Mouse (Mus musculus) G1E (cell line): ENCODE measurements around the gene Creb3. TPM values are rescaled to one million over a fixed set of nuclear protein-coding genes. Genes with fewer than 3 reads are reported as not detected.

Experiments
- ATAC-seq: 2 replicates; pipeline ENCODE4 v1.8.0; 2016; ENCODE audit warnings: mild to moderate bottlenecking; ENCODE audit not compliant: insufficient number of reproducible peaks, poor library complexity, low FRiP score, severe bottlenecking; ENCODE audit errors: extremely low read depth
- DNase-seq: peaks from one replicate; pipeline ENCODE4 v3.0.0; 2012; ENCODE audit warnings: low spot score
- H3K27me3 ChIP-seq: 2 replicates; pipeline ENCODE4 v1.6.1; 2012; ENCODE audit warnings: mild to moderate bottlenecking, low read length, inconsistent platforms; ENCODE audit not compliant: insufficient read depth
- H3K36me3 ChIP-seq: replicated peaks from 2 replicates; pipeline ENCODE3; 2012; ENCODE audit warnings: mild to moderate bottlenecking, inconsistent platforms
- H3K4me1 ChIP-seq: 2 replicates; pipeline ENCODE4 v1.6.1; 2012; ENCODE audit warnings: low read depth, low read length, inconsistent platforms, mixed read lengths; ENCODE audit not compliant: insufficient read depth
- H3K4me3 ChIP-seq: 2 replicates; pipeline ENCODE4 v1.5.1; 2012; ENCODE audit warnings: low read depth, mild to moderate bottlenecking, inconsistent platforms, low read length, moderate library complexity, mixed read lengths
- H3K9me3 ChIP-seq: replicated peaks from 2 replicates; pipeline ENCODE4 v1.6.1; 2012; ENCODE audit warnings: inconsistent platforms
- CTCF ChIP-seq: IDR thresholded peaks from 2 replicates; pipeline ENCODE4 v1.5.1; 2012; ENCODE audit warnings: low read depth, low read length, inconsistent platforms, mixed read lengths
- GATA1 ChIP-seq: IDR thresholded peaks from 2 replicates; pipeline ENCODE4 v1.6.1; 2012; ENCODE audit warnings: borderline replicate concordance, low read length, inconsistent platforms, mixed read lengths
- GATA2 ChIP-seq: IDR thresholded peaks from 2 replicates; pipeline ENCODE4 v1.6.1; 2012; ENCODE audit warnings: low read depth, low read length, inconsistent platforms, borderline replicate concordance
- POLR2AphosphoS5 ChIP-seq: IDR thresholded peaks from 2 replicates; pipeline ENCODE4 v1.6.1; 2012; ENCODE audit warnings: low read depth, low read length, inconsistent platforms; ENCODE audit not compliant: insufficient replicate concordance
- TAL1 ChIP-seq: conservative IDR thresholded peaks from 2 replicates; pipeline ENCODE4 v1.6.1; 2012; ENCODE audit warnings: low read depth, low read length, inconsistent platforms, mixed read lengths
- polyA plus RNA-seq: library from polyadenylated mRNA; stranded (reverse); fragments of >175 nt; gene quantifications from 2 replicates; pipeline ENCODE4 v1.2.3, GENCODE M21; 2012
- total RNA-seq, 2 experiments: library from RNA; stranded (forward) in 1 of 2; stranded (reverse) in 1 of 2; fragments of 200-1000 nt in 1 of 2; fragments of >200 nt in 1 of 2; fragmentation: Nextera tagmentation in 1 of 2; gene quantifications; 2 replicates each; pipeline ENCODE4 v1.2.3; 2014 to 2017

Gene Creb3
- total and polyA plus RNA-seq, 3 experiments: 1.9 to 60.0 (median 9.4) TPM

DNA sequence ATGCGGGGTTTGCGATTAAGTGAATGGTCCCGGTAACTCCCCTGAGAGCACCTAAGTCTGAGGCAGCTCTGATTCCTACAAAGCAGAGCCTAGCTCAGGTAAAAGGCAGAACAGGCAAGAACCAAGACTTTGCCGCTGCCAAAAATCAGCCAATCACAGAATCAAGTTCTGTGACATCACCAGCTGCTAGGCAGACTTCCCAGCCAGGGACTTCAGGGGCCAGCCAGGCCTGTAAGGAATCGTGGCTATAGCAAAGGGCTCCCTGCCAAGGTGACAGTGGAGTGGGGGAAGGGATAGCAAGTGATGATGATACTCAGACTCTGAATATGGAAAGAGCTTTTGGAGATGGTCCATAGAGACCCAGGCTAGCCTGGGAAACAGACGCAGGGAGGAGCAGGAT, 42.2 kb upstream of the Creb3 start:
- DNase-seq (peak; percentile 63), ATAC-seq (no peak; the same call in 1 of the 2 replicates)
- Histone ChIP-seq H3K4me1 (peaks cover 25% of the 10 kb centered on the region), H3K27me3 (peaks cover 74% of the 10 kb centered on the region), H3K9me3 (no peaks in the 10 kb centered on the region), H3K36me3 (no peaks in the 10 kb centered on the region), H3K4me3 (no peak overlapping the region)
- TF ChIP-seq GATA1 (no peak), GATA2 (no peak), CTCF (no peak), POLR2AphosphoS5 (no peak), TAL1 (no peak)

DNA sequence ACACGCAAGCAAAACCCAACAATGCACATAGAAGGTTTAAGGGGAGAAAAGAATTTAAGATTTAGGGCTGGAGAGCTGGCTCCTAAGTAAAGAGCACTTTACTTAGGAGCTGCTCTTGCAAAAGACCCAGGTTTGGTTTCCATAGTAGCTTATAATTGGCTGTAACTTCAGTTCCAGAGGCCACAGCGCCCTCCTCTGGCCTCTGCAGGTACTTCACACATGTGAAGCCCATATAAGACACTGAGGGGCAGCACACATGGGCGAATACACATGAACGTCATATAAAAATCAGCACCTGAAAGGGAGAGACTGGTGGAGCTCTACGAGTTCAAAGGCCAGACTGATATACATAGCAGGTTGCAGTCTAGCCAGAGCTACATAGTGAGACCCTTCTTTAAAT, 34.3 kb upstream of the Creb3 start:
- H3K9me3 ChIP-seq: no peaks in the 10 kb centered on the region
- H3K4me3 ChIP-seq: no peak overlapping the region
- peaks cover 21% of the 10 kb centered on the region for H3K4me1 ChIP-seq
- TF ChIP-seq CTCF (peak; percentile 47; the same call in 1 of the 2 replicates), GATA2 (no peak)
- peaks cover 31% of the 10 kb centered on the region for H3K36me3 ChIP-seq
- no peak for ATAC-seq
- DNase-seq: no peak
- H3K27me3 ChIP-seq: peaks cover 28% of the 10 kb centered on the region

DNA sequence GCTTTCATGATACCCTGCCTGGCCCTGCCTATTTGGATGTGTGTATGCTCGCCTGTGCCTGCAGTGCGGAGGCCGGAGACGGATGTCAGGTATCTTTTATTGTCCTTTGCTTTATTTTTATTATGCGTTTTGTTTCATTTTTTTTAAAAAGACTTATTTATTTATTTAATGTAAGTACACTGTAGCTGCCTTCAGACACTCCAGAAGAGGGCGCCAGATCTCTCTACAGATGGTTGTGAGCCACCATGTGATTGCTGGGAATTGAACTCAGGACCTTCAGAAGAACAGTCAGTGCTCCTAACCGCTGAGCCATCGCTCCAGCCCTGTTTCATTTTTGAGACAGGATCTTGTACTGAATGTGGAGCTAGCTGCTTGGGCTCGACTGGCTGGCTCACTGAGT, 33.6 kb upstream of the Creb3 start:
- Histone ChIP-seq H3K4me1 (peaks cover 15% of the 10 kb centered on the region), H3K9me3 (no peaks in the 10 kb centered on the region), H3K36me3 (peaks cover 37% of the 10 kb centered on the region), H3K4me3 (no peak overlapping the region), H3K27me3 (peaks cover 22% of the 10 kb centered on the region)
- no peak for ATAC-seq
- DNase-seq: no peak
- no peak for TF ChIP-seq GATA1
- TF ChIP-seq CTCF: no peak
- TF ChIP-seq TAL1: no peak
- no peak for TF ChIP-seq POLR2AphosphoS5
- no peak for TF ChIP-seq GATA2

DNA sequence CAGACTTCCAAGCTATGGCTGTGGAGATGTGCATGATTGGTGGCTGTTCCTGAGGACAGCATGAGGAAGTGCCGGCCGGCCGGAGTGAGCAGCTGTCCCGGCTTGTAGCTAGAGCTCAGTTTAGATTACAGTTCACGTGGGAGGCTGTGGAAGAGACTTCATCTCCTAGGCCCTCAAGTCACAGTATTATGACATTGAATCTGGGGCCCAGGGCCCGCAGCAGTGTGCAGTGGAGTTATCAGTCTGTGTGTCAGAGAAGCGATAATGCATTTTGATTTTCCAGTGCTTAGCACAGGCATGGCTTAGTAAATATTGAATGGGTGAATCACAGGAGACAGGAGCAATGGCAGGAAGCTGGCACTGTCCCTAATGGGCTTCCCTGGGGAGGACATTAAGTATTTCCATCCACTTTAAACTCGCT, 32.0 kb upstream of the Creb3 start:
- Histone ChIP-seq H3K9me3 (no peaks in the 10 kb centered on the region), H3K4me3 (no peak overlapping the region), H3K27me3 (peaks cover 7% of the 10 kb centered on the region), H3K36me3 (peaks cover 53% of the 10 kb centered on the region), H3K4me1 (peaks cover 10% of the 10 kb centered on the region; the same call in 1 of the 2 replicates)
- DNase-seq (no peak), ATAC-seq (no peak)
- TF ChIP-seq CTCF: no peak
- TF ChIP-seq GATA2: no peak
- no peak for TF ChIP-seq GATA1
- no peak for TF ChIP-seq POLR2AphosphoS5
- TF ChIP-seq TAL1: no peak

DNA sequence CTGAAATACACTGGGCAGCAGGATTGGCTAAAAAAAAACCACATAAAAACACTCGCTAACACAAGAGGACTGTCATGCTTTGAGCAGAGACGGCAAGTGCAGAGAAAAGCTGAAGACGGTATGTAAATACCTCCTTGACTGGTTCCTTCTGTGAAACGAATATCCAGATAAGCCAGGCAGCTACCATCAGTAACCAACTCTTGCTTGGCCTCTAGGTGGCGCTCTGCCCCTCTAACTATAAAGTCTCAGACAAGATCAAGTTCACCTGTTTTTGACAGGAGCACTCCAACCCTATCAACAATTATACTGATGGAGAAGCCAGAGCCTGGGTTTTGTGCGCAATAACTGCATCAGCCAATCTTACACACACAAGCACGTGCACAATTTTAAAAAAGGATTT, 31.6 kb upstream of the Creb3 start:
- peak; percentile 52 for DNase-seq

DNA sequence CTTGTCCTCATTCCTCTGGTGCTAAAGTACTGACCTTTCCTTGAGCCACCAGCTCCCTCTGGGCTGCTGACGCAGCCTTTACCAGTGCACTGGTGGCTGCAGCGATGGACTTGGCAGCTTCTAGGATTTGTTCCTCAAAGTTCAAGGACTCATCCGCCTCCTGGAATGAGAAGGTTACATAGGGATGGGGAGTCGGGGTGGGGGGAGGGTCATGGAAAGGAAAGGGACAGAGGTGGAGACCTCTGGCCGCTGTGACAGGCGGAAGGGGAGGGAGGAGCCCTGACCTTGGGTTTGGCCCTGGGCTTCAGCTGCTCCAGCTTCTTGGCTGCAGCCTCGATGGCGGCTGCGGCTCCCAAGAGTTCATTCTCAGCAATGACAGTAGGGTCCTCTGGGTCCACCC, 28.9 kb upstream of the Creb3 start:
- Histone ChIP-seq H3K4me3 (no peak overlapping the region), H3K27me3 (no peaks in the 10 kb centered on the region), H3K36me3 (peaks cover 84% of the 10 kb centered on the region), H3K9me3 (no peaks in the 10 kb centered on the region), H3K4me1 (peaks cover 19% of the 10 kb centered on the region)
- DNase-seq: no peak
- ATAC-seq: no peak
- TF ChIP-seq GATA2 (no peak), CTCF (no peak), GATA1 (no peak), TAL1 (no peak)

More for the DNA sequence above, 31.6 kb upstream of the Creb3 start:
- ATAC-seq: no peak
- H3K9me3 ChIP-seq: no peaks in the 10 kb centered on the region
- H3K4me1 ChIP-seq: peaks cover 14% of the 10 kb centered on the region
- peaks cover 58% of the 10 kb centered on the region for H3K36me3 ChIP-seq
- no peak overlapping the region for H3K4me3 ChIP-seq
- peaks cover 3% of the 10 kb centered on the region for H3K27me3 ChIP-seq
- TF ChIP-seq GATA2 (no peak), POLR2AphosphoS5 (no peak), CTCF (peak; percentile 68; the same call in 1 of the 2 replicates), TAL1 (no peak), GATA1 (no peak)
